Mouse (Mus musculus) MEL (cell line): ENCODE results near the gene Lmntd2. TPM values are rescaled to one million over a fixed set of nuclear protein-coding genes. Genes with fewer than 3 reads are reported as not detected.

Source experiments
- DNase-seq: peaks from one replicate; pipeline ENCODE4 v3.0.0; 2011; ENCODE audit warnings: low read depth, low spot score
- H3K27ac ChIP-seq: 2 replicates; pipeline ENCODE4 v1.5.1; 2012; ENCODE audit warnings: low read depth, mild to moderate bottlenecking, control low read depth, low read length, moderate library complexity; ENCODE audit not compliant: control insufficient read depth
- H3K27me3 ChIP-seq, 2 experiments: fragments of 150-350 bp in 1 of 2; sonication (generic) in 1 of 2; 2 replicates each; pipeline ENCODE4 v1.6.1; 2012; ENCODE audit warnings: low read length in 2 of 2, mild to moderate bottlenecking in 2 of 2, improper control_type of control experiment in 1 of 2, moderate library complexity in 1 of 2; ENCODE audit not compliant: insufficient read depth in 2 of 2, control insufficient read depth in 1 of 2
- H3K36me3 ChIP-seq, 2 experiments: 2 replicates each; pipeline ENCODE4 v1.6.1; 2012 to 2014; ENCODE audit warnings: low read length in 2 of 2, improper control_type of control experiment in 1 of 2, inconsistent platforms in 1 of 2, mild to moderate bottlenecking in 1 of 2; ENCODE audit not compliant: insufficient read depth in 2 of 2, control insufficient read depth in 1 of 2
- H3K4me1 ChIP-seq, 2 experiments: fragments of 150-350 bp in 1 of 2; sonication (generic) in 1 of 2; 2 replicates each; pipeline ENCODE4 v1.6.1; 2012; ENCODE audit warnings: low read length in 2 of 2, improper control_type of control experiment in 1 of 2, mild to moderate bottlenecking in 1 of 2; ENCODE audit not compliant: insufficient read depth in 2 of 2, control insufficient read depth in 1 of 2
- H3K4me3 ChIP-seq, 2 experiments: fragments of 150-350 bp in 1 of 2; sonication (generic) in 1 of 2; 2 replicates each; pipeline ENCODE4 v1.5.1; 2012; ENCODE audit warnings: low read depth in 2 of 2, low read length in 2 of 2, mild to moderate bottlenecking in 2 of 2, moderate library complexity in 2 of 2, control low read depth in 1 of 2, improper control_type of control experiment in 1 of 2; ENCODE audit not compliant: control insufficient read depth in 1 of 2, insufficient read depth in 1 of 2
- H3K79me2 ChIP-seq: 2 replicates; pipeline ENCODE4 v1.6.1; 2012; ENCODE audit warnings: mild to moderate bottlenecking, low read length, moderate library complexity; ENCODE audit not compliant: control insufficient read depth, poor library complexity, insufficient read depth
- H3K9ac ChIP-seq: 2 replicates; pipeline ENCODE4 v1.6.1; 2012; ENCODE audit warnings: low read depth, mild to moderate bottlenecking, control low read depth, low read length, moderate library complexity; ENCODE audit not compliant: control insufficient read depth, poor library complexity, severe bottlenecking
- H3K9me3 ChIP-seq: fragments of 150-350 bp; sonication (generic); replicated peaks from 2 replicates; pipeline ENCODE4 v1.6.1; 2012; ENCODE audit warnings: mild to moderate bottlenecking, low read length, improper control_type of control experiment, moderate library complexity; ENCODE audit not compliant: insufficient read depth
- BHLHE40 ChIP-seq: IDR thresholded peaks from 2 replicates; pipeline ENCODE4 v1.6.1; 2012; ENCODE audit warnings: low read depth, mild to moderate bottlenecking, inconsistent platforms, low read length, improper control_type of control experiment, borderline replicate concordance
- CTCF ChIP-seq, 3 experiments: IDR thresholded peaks in 2 of 3; conservative IDR thresholded peaks in 1 of 3; 2 replicates each; pipeline ENCODE4 v1.5.1; 2011 to 2012; ENCODE audit warnings: low read length in 3 of 3, low read depth in 2 of 3, mild to moderate bottlenecking in 2 of 3, improper control_type of control experiment in 1 of 3, inconsistent platforms in 1 of 3, mixed read lengths in 1 of 3, moderate library complexity in 1 of 3; ENCODE audit not compliant: control insufficient read depth in 1 of 3, insufficient read depth in 1 of 3, poor library complexity in 1 of 3, severe bottlenecking in 1 of 3
- E2F4 ChIP-seq: IDR thresholded peaks from 2 replicates; pipeline ENCODE4 v1.6.1; 2011; ENCODE audit warnings: low read depth, low read length, improper control_type of control experiment, borderline replicate concordance
- EP300 ChIP-seq, 2 experiments: IDR thresholded peaks; 2 replicates each; pipeline ENCODE4 v1.6.1; 2011; ENCODE audit warnings: improper control_type of control experiment in 2 of 2, low read length in 2 of 2, low read depth in 1 of 2, mild to moderate bottlenecking in 1 of 2
- GABPA ChIP-seq: IDR thresholded peaks from 2 replicates; pipeline ENCODE4 v1.6.1; 2012; ENCODE audit warnings: low read depth, mild to moderate bottlenecking, inconsistent platforms, low read length, improper control_type of control experiment, moderate library complexity
- GATA1 ChIP-seq: IDR thresholded peaks from 2 replicates; pipeline ENCODE4 v1.6.1; 2011; ENCODE audit warnings: low read depth, low read length, improper control_type of control experiment
- HCFC1 ChIP-seq: IDR thresholded peaks from 2 replicates; pipeline ENCODE4 v1.6.1; 2012; ENCODE audit warnings: low read depth, mild to moderate bottlenecking, inconsistent platforms, low read length, improper control_type of control experiment, moderate library complexity
- MAFK ChIP-seq: IDR thresholded peaks from 2 replicates; pipeline ENCODE4 v1.6.1; 2011; ENCODE audit warnings: low read depth, mild to moderate bottlenecking, low read length, improper control_type of control experiment, borderline replicate concordance
- POLR2A ChIP-seq, 2 experiments: IDR thresholded peaks; 2 replicates each; pipeline ENCODE4 v1.6.1; 2011 to 2012; ENCODE audit warnings: low read length in 2 of 2, mild to moderate bottlenecking in 2 of 2, control low read depth in 1 of 2, improper control_type of control experiment in 1 of 2, low read depth in 1 of 2, moderate library complexity in 1 of 2; ENCODE audit not compliant: control insufficient read depth in 1 of 2, insufficient read depth in 1 of 2, poor library complexity in 1 of 2
- POLR2AphosphoS2 ChIP-seq: IDR thresholded peaks from 2 replicates; pipeline ENCODE4 v1.6.1; 2011; ENCODE audit warnings: low read length, improper control_type of control experiment
- SIN3A ChIP-seq: IDR thresholded peaks from 2 replicates; pipeline ENCODE4 v1.6.1; 2012; ENCODE audit warnings: low read length, improper control_type of control experiment, inconsistent platforms
- TAL1 ChIP-seq: IDR thresholded peaks from 2 replicates; pipeline ENCODE4 v1.6.1; 2012; ENCODE audit warnings: mild to moderate bottlenecking, inconsistent platforms, low read length, moderate library complexity, mixed read lengths
- TBP ChIP-seq: IDR thresholded peaks from 2 replicates; pipeline ENCODE4 v1.8.0; 2011; ENCODE audit warnings: low read depth, low read length, improper control_type of control experiment
- TCF12 ChIP-seq: IDR thresholded peaks from 2 replicates; pipeline ENCODE4 v1.6.1; 2014; ENCODE audit warnings: low read depth, mild to moderate bottlenecking, inconsistent platforms, low read length, improper control_type of control experiment, moderate library complexity
- UBTF ChIP-seq: IDR thresholded peaks from 2 replicates; pipeline ENCODE4 v1.6.1; 2012; ENCODE audit warnings: low read depth, mild to moderate bottlenecking, inconsistent platforms, low read length, improper control_type of control experiment, moderate library complexity, borderline replicate concordance; ENCODE audit not compliant: insufficient read depth
- USF2 ChIP-seq, 2 experiments: IDR thresholded peaks; 2 replicates each; pipeline ENCODE4 v1.6.1; 2011 to 2012; ENCODE audit warnings: improper control_type of control experiment in 2 of 2, low read length in 2 of 2, borderline replicate concordance in 1 of 2, inconsistent platforms in 1 of 2, low read depth in 1 of 2, mild to moderate bottlenecking in 1 of 2; ENCODE audit not compliant: insufficient read depth in 1 of 2
- ZMIZ1 ChIP-seq: IDR thresholded peaks from 2 replicates; pipeline ENCODE4 v1.6.1; 2012; ENCODE audit warnings: low read depth, mild to moderate bottlenecking, inconsistent platforms, low read length, improper control_type of control experiment, moderate library complexity
- ZNF384 ChIP-seq: IDR thresholded peaks from 2 replicates; pipeline ENCODE4 v1.6.1; 2012; ENCODE audit warnings: low read depth, mild to moderate bottlenecking, inconsistent platforms, low read length, improper control_type of control experiment
- polyA plus RNA-seq, 2 experiments: library from polyadenylated mRNA; stranded (reverse) in 1 of 2; unstranded in 1 of 2; fragments of >175 nt in 1 of 2; fragments of >200 nt in 1 of 2; gene quantifications; 2 replicates each; pipeline versions ENCODE4 v1.2.1 to v1.2.4; 2012; ENCODE audit warnings: low replicate concordance in 2 of 2, low read depth in 1 of 2; ENCODE audit not compliant: insufficient read length in 2 of 2, insufficient read depth in 1 of 2, missing spikeins in 1 of 2
- total RNA-seq: library from RNA; depleted of rRNA; stranded (reverse); fragments of 300-350 nt; gene quantifications from 2 replicates; pipeline ENCODE4 v1.2.3, GENCODE M21; 2012

Lmntd2 gene
- total and polyA plus RNA-seq, 3 experiments = 0.43 TPM; not detected in 2

GRCm38 (mm10) chr7:141198121-141198520 is 15.8 kb downstream of the Lmntd2 start:
- TF ChIP-seq BHLHE40 = no peak
- TF ChIP-seq EP300 (IDR thresholded peaks at IDR 0.05; ENCODE audit: low read depth in 1 of 2, low read length in 2 of 2) = no peak
- TF ChIP-seq TCF12 = no peak
- no peak for TF ChIP-seq ZMIZ1
- TF ChIP-seq CTCF (IDR thresholded peaks at IDR 0.05 in 2 of 3, conservative IDR thresholded peaks at IDR 0.05 in 1 of 3; ENCODE audit: control insufficient read depth in 1 of 3, insufficient read depth in 1 of 3, low read depth in 2 of 3, low read length in 3 of 3, poor library complexity in 1 of 3, severe bottlenecking in 1 of 3) = no peak
- TF ChIP-seq TBP = no peak
- TF ChIP-seq HCFC1 = no peak
- TF ChIP-seq POLR2AphosphoS2 = no peak
- TF ChIP-seq E2F4 = no peak
- no peak for TF ChIP-seq USF2 (IDR thresholded peaks at IDR 0.05; ENCODE audit: borderline replicate concordance in 1 of 2, insufficient read depth in 1 of 2, low read depth in 1 of 2, low read length in 2 of 2)
- TF ChIP-seq GABPA = no peak
- no peak for TF ChIP-seq SIN3A
- no peak for TF ChIP-seq GATA1
- TF ChIP-seq TAL1 = no peak
- no peak for TF ChIP-seq UBTF
- TF ChIP-seq POLR2A (IDR thresholded peaks at IDR 0.05; ENCODE audit: control insufficient read depth in 1 of 2, insufficient read depth in 1 of 2, low read depth in 1 of 2, low read length in 2 of 2, poor library complexity in 1 of 2) = no peak
- no peak for TF ChIP-seq MAFK
- H3K27me3 ChIP-seq = no peaks in the 10 kb centered on the region
- H3K9me3 ChIP-seq = no peaks in the 10 kb centered on the region
- peaks cover 6 to 25% of the 10 kb centered on the region in 2 experiments; a peak in 3 of 4 replicates for H3K4me1 ChIP-seq
- peaks cover 6% of the 10 kb centered on the region for H3K79me2 ChIP-seq
- peaks cover 0 to 16% of the 10 kb centered on the region in 2 experiments; a peak in 2 of 4 replicates for H3K36me3 ChIP-seq
- no peak overlapping the region for H3K4me3 ChIP-seq
- no peak overlapping the region for H3K27ac ChIP-seq
- DNase-seq = no peak
- H3K9ac ChIP-seq = no peak overlapping the region

GRCm38 (mm10) chr7:141196619-141197282 is 17.1 kb downstream of the Lmntd2 start:
- no peaks in the 10 kb centered on the region for H3K9me3 ChIP-seq
- H3K79me2 ChIP-seq = peaks cover 12% of the 10 kb centered on the region
- no peak overlapping the region for H3K9ac ChIP-seq
- TF ChIP-seq SIN3A (no peak), UBTF (no peak), USF2 (IDR thresholded peaks at IDR 0.05; ENCODE audit: borderline replicate concordance in 1 of 2, insufficient read depth in 1 of 2, low read depth in 1 of 2, low read length in 2 of 2) (no peak), GATA1 (peak; percentile 58), EP300 (IDR thresholded peaks at IDR 0.05; ENCODE audit: low read depth in 1 of 2, low read length in 2 of 2) (peak in 1 of 2 experiments; percentile 38; a peak in 1 of 4 replicates), HCFC1 (no peak), ZNF384 (peak; percentile 95)
- no peak overlapping the region for H3K4me3 ChIP-seq
- H3K27me3 ChIP-seq = no peaks in the 10 kb centered on the region
- peak; percentile 74 for DNase-seq
- H3K27ac ChIP-seq = peak overlapping the region; percentile 36
- peaks cover 0 to 18% of the 10 kb centered on the region in 2 experiments; a peak in 3 of 4 replicates for H3K36me3 ChIP-seq
- H3K4me1 ChIP-seq = peaks cover 6 to 29% of the 10 kb centered on the region in 2 experiments; a peak in 3 of 4 replicates
